Mouse (Mus musculus): ENCODE measurements around the gene Sptb. TPM values are rescaled to one million over a fixed set of nuclear protein-coding genes. Genes with fewer than 3 reads are reported as not detected.

The Sptb gene
- polyA plus RNA-seq, 1 experiment from 2014 or later: 12.7 TPM

- H3K9ac ChIP-seq (replicated peaks; ENCODE audit: low read depth, low read length): peak overlapping the region; percentile 80
- WGBS: 3% methylated on average over 34 of the region's 34 CpGs
- H3K4me2 ChIP-seq (ENCODE audit: low read depth, low read length): peak overlapping the region; percentile 99
- no peak overlapping the region for H3K27ac ChIP-seq (ENCODE audit: low read depth, low read length)
- H3K27me3 ChIP-seq (ENCODE audit: control insufficient read depth, insufficient read depth, low read length): peaks cover 5% of the 10 kb centered on the region; the same call in 1 of the 2 replicates
- no peaks in the 10 kb centered on the region for H3K36me3 ChIP-seq (ENCODE audit: control insufficient read depth, insufficient read depth, low read length)
- no peaks in the 10 kb centered on the region for H3K9me3 ChIP-seq (ENCODE audit: control insufficient read depth, low read length)
- H3K4me3 ChIP-seq (ENCODE audit: low read depth, low read length): peak overlapping the region; percentile 76
- H3K4me1 ChIP-seq (ENCODE audit: control insufficient read depth, insufficient read depth, low read length): peaks cover 14% of the 10 kb centered on the region
- ATAC-seq (ENCODE audit: low read depth): peak; percentile 48
These were observed 1.2 kb downstream of the Sptb start for GRCm38 (mm10) chr12:76708956-76709794.

GRCm38 (mm10) chr12:76708181-76708580 lies 2.2 kb downstream of the Sptb start:
- peak overlapping the region; percentile 99; the same call in 1 of the 2 replicates for H3K4me2 ChIP-seq (ENCODE audit: low read depth, low read length)
- H3K27me3 ChIP-seq (ENCODE audit: control insufficient read depth, insufficient read depth, low read length): peaks cover 4% of the 10 kb centered on the region; the same call in 1 of the 2 replicates
- H3K4me3 ChIP-seq (ENCODE audit: low read depth, low read length): no peak overlapping the region

GRCm38 (mm10) chr12:76696380-76696935 lies 13.9 kb downstream of the Sptb start:
- no peak for ATAC-seq (ENCODE audit: low read depth)
- 81% methylated on average over 13 of the region's 13 CpGs for whole genome bisulfite sequencing

More at GRCm38 (mm10) chr12:76708181-76708580, 2.2 kb downstream of the Sptb start:
- 74% methylated on average over 3 of the region's 3 CpGs for WGBS
- peaks cover 14% of the 10 kb centered on the region for H3K4me1 ChIP-seq (ENCODE audit: control insufficient read depth, insufficient read depth, low read length)
- H3K27ac ChIP-seq (ENCODE audit: low read depth, low read length): no peak overlapping the region
- no peaks in the 10 kb centered on the region for H3K9me3 ChIP-seq (ENCODE audit: control insufficient read depth, low read length)
- no peaks in the 10 kb centered on the region for H3K36me3 ChIP-seq (ENCODE audit: control insufficient read depth, insufficient read depth, low read length)
- no peak for ATAC-seq (ENCODE audit: low read depth)
- H3K9ac ChIP-seq (replicated peaks; ENCODE audit: low read depth, low read length): no peak overlapping the region

GRCm38 (mm10) chr12:76695773-76696172 lies 14.6 kb downstream of the Sptb start:
- no peaks in the 10 kb centered on the region for H3K27me3 ChIP-seq (ENCODE audit: control insufficient read depth, insufficient read depth, low read length)
- ATAC-seq (ENCODE audit: low read depth): 0 out of 2 replicates have a peak, but pooled peaks have one; percentile 9
- peaks cover 10% of the 10 kb centered on the region for H3K4me1 ChIP-seq (ENCODE audit: control insufficient read depth, insufficient read depth, low read length)
- H3K9me3 ChIP-seq (ENCODE audit: control insufficient read depth, low read length): no peaks in the 10 kb centered on the region
- H3K27ac ChIP-seq (ENCODE audit: low read depth, low read length): no peak overlapping the region
- H3K9ac ChIP-seq (replicated peaks; ENCODE audit: low read depth, low read length): no peak overlapping the region
- no peak overlapping the region for H3K4me2 ChIP-seq (ENCODE audit: low read depth, low read length)
- no peak overlapping the region for H3K4me3 ChIP-seq (ENCODE audit: low read depth, low read length)
- WGBS: 55% methylated on average over 5 of the region's 5 CpGs
- H3K36me3 ChIP-seq (ENCODE audit: control insufficient read depth, insufficient read depth, low read length): no peaks in the 10 kb centered on the region

More at GRCm38 (mm10) chr12:76696380-76696935, 13.9 kb downstream of the Sptb start:
- H3K27me3 ChIP-seq (ENCODE audit: control insufficient read depth, insufficient read depth, low read length): no peaks in the 10 kb centered on the region
- peaks cover 10% of the 10 kb centered on the region for H3K4me1 ChIP-seq (ENCODE audit: control insufficient read depth, insufficient read depth, low read length)
- H3K4me2 ChIP-seq (ENCODE audit: low read depth, low read length): no peak overlapping the region
- H3K4me3 ChIP-seq (ENCODE audit: low read depth, low read length): no peak overlapping the region
- no peak overlapping the region for H3K9ac ChIP-seq (replicated peaks; ENCODE audit: low read depth, low read length)
- H3K9me3 ChIP-seq (ENCODE audit: control insufficient read depth, low read length): no peaks in the 10 kb centered on the region
- no peak overlapping the region for H3K27ac ChIP-seq (ENCODE audit: low read depth, low read length)
- H3K36me3 ChIP-seq (ENCODE audit: control insufficient read depth, insufficient read depth, low read length): no peaks in the 10 kb centered on the region

GRCm38 (mm10) chr12:76694801-76695505 lies 15.4 kb downstream of the Sptb start:
- whole genome bisulfite sequencing: 4% methylated on average over 17 of the region's 17 CpGs
- Histone ChIP-seq H3K4me1 (ENCODE audit: control insufficient read depth, insufficient read depth, low read length) (peaks cover 10% of the 10 kb centered on the region), H3K27me3 (ENCODE audit: control insufficient read depth, insufficient read depth, low read length) (no peaks in the 10 kb centered on the region), H3K9ac (replicated peaks; ENCODE audit: low read depth, low read length) (0 out of 2 replicates have a peak overlapping the region, but pooled peaks have one; percentile 3), H3K4me2 (ENCODE audit: low read depth, low read length) (peak overlapping the region; percentile 43), H3K36me3 (ENCODE audit: control insufficient read depth, insufficient read depth, low read length) (no peaks in the 10 kb centered on the region), H3K9me3 (ENCODE audit: control insufficient read depth, low read length) (no peaks in the 10 kb centered on the region), H3K4me3 (ENCODE audit: low read depth, low read length) (peak overlapping the region; percentile 17), H3K27ac (ENCODE audit: low read depth, low read length) (peak overlapping the region; percentile 35)
- peak; percentile 76; the same call in 1 of the 2 replicates for ATAC-seq (ENCODE audit: low read depth)

- Histone ChIP-seq H3K4me3 (ENCODE audit: low read depth, low read length) (no peak overlapping the region), H3K9ac (replicated peaks; ENCODE audit: low read depth, low read length) (no peak overlapping the region), H3K27ac (ENCODE audit: low read depth, low read length) (no peak overlapping the region), H3K4me2 (ENCODE audit: low read depth, low read length) (no peak overlapping the region), H3K36me3 (ENCODE audit: control insufficient read depth, insufficient read depth, low read length) (no peaks in the 10 kb centered on the region), H3K9me3 (ENCODE audit: control insufficient read depth, low read length) (no peaks in the 10 kb centered on the region), H3K27me3 (ENCODE audit: control insufficient read depth, insufficient read depth, low read length) (no peaks in the 10 kb centered on the region), H3K4me1 (ENCODE audit: control insufficient read depth, insufficient read depth, low read length) (no peaks in the 10 kb centered on the region)
- WGBS: 84% methylated on average over 10 of the region's 10 CpGs
- no peak for ATAC-seq (ENCODE audit: low read depth)
These were observed 22.7 kb downstream of the Sptb start for GRCm38 (mm10) chr12:76687498-76688200.

GRCm38 (mm10) chr12:76685647-76686046 lies 24.7 kb downstream of the Sptb start:
- H3K27ac ChIP-seq (ENCODE audit: low read depth, low read length): no peak overlapping the region
- no peaks in the 10 kb centered on the region for H3K27me3 ChIP-seq (ENCODE audit: control insufficient read depth, insufficient read depth, low read length)
- no peaks in the 10 kb centered on the region for H3K9me3 ChIP-seq (ENCODE audit: control insufficient read depth, low read length)
- no peak overlapping the region for H3K4me3 ChIP-seq (ENCODE audit: low read depth, low read length)
- no peaks in the 10 kb centered on the region for H3K36me3 ChIP-seq (ENCODE audit: control insufficient read depth, insufficient read depth, low read length)
- H3K9ac ChIP-seq (replicated peaks; ENCODE audit: low read depth, low read length): no peak overlapping the region
- ATAC-seq (ENCODE audit: low read depth): no peak
- 96% methylated on average over 3 of the region's 3 CpGs for WGBS
- no peaks in the 10 kb centered on the region for H3K4me1 ChIP-seq (ENCODE audit: control insufficient read depth, insufficient read depth, low read length)
- no peak overlapping the region for H3K4me2 ChIP-seq (ENCODE audit: low read depth, low read length)

- H3K36me3 ChIP-seq (ENCODE audit: control insufficient read depth, insufficient read depth, low read length): no peaks in the 10 kb centered on the region
- no peak overlapping the region for H3K27ac ChIP-seq (ENCODE audit: low read depth, low read length)
- no peaks in the 10 kb centered on the region for H3K4me1 ChIP-seq (ENCODE audit: control insufficient read depth, insufficient read depth, low read length)
- ATAC-seq (ENCODE audit: low read depth): no peak
- WGBS: 76% methylated on average over 6 of the region's 6 CpGs
- H3K9me3 ChIP-seq (ENCODE audit: control insufficient read depth, low read length): no peaks in the 10 kb centered on the region
- no peak overlapping the region for H3K4me2 ChIP-seq (ENCODE audit: low read depth, low read length)
- H3K9ac ChIP-seq (replicated peaks; ENCODE audit: low read depth, low read length): no peak overlapping the region
- H3K4me3 ChIP-seq (ENCODE audit: low read depth, low read length): no peak overlapping the region
- H3K27me3 ChIP-seq (ENCODE audit: control insufficient read depth, insufficient read depth, low read length): no peaks in the 10 kb centered on the region
These were observed 25.9 kb downstream of the Sptb start for GRCm38 (mm10) chr12:76684493-76684892.

Measured in neural tube, embryonic 14.5 days (tissue).